Mouse (Mus musculus): ENCODE data around the gene Nsg2. TPM values are rescaled to one million over a fixed set of nuclear protein-coding genes. Genes with fewer than 3 reads are reported as not detected.

Nsg2 gene
- polyA plus RNA-seq, 1 experiment from 2014 or later: 1.9 TPM

DNA sequence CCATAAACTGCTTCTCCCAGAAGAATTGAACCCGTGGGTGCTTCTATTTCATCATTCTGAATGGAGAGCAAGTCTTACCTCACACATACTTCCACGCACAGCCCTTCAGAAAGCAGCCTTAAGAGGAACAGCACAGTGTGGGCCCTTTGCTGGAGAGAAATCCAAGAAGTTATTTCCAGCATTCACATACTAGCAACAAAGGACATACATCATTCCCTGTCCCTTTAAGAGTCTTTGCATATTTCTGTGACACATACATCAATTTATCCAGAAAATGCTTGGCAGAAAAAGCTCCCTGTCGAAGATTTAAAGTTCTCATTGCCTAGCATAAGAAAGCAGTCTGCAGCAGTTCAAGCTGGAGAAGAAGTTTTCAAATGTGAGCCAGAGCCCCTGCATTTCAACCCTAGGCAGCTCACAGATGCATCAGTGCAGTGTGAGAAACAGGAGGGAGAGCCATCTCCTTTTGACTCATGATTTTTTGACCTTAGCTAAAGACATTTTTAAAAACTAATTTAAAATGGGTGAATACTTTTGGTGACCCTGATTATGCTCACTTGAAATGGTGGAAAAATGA is 100.9 kb downstream of the Nsg2 start:
- Histone ChIP-seq H3K27ac (replicated peaks; ENCODE audit: low read depth, low read length) (no peak overlapping the region), H3K4me1 (ENCODE audit: control insufficient read depth, insufficient read depth, low read length) (peaks cover 3% of the 10 kb centered on the region; the same call in 1 of the 2 replicates), H3K9me3 (ENCODE audit: control insufficient read depth, low read length) (no peaks in the 10 kb centered on the region), H3K36me3 (ENCODE audit: control insufficient read depth, insufficient read depth, low read length) (no peaks in the 10 kb centered on the region), H3K4me2 (ENCODE audit: low read depth, severe bottlenecking) (no peak overlapping the region), H3K4me3 (ENCODE audit: low read depth, low read length) (no peak overlapping the region), H3K27me3 (ENCODE audit: control insufficient read depth, insufficient read depth, low read length) (0 out of 2 replicates have a peak, but pooled peaks cover 3% of the 10 kb centered on the region), H3K9ac (ENCODE audit: low read length) (no peak overlapping the region)
- DNase-seq (ENCODE audit: low spot score) (no peak), ATAC-seq (ENCODE audit: insufficient number of reproducible peaks, low FRiP score, low TSS enrichment, low read depth) (no peak)
- WGBS: 63% methylated on average over 3 of the region's 3 CpGs

DNA sequence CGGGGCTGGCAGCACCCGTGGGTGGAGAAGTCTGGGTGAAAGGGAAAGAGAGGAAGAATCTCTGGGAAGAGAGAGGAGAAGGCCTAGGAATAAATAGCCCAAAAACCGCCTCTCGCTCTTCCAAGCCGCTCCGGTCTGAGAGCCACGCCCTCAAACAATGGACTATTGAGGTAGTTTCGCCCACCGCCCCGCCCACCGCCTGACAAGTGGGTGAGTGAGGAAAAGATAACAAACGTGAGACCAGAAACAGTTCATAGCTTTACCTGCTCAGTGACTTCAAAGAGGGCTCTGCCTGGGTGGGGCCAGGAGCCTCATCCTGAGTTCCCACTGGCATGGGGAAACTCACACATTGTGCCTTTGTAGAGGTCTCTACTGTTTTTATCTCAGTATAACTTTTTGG is 102.7 kb downstream of the Nsg2 start:
- H3K4me3 ChIP-seq (ENCODE audit: low read depth, low read length): no peak overlapping the region
- H3K4me2 ChIP-seq (ENCODE audit: low read depth, severe bottlenecking): 0 out of 2 replicates have a peak overlapping the region, but pooled peaks have one; percentile 12
- no peaks in the 10 kb centered on the region for H3K36me3 ChIP-seq (ENCODE audit: control insufficient read depth, insufficient read depth, low read length)
- H3K4me1 ChIP-seq (ENCODE audit: control insufficient read depth, insufficient read depth, low read length): peaks cover 3% of the 10 kb centered on the region; the same call in 1 of the 2 replicates
- H3K27ac ChIP-seq (replicated peaks; ENCODE audit: low read depth, low read length): no peak overlapping the region
- 14% methylated on average over 12 of the region's 12 CpGs for WGBS
- ATAC-seq (ENCODE audit: insufficient number of reproducible peaks, low FRiP score, low TSS enrichment, low read depth) (no peak; the same call in 1 of the 2 replicates), DNase-seq (ENCODE audit: low spot score) (no peak)
- no peak overlapping the region for H3K9ac ChIP-seq (ENCODE audit: low read length)
- H3K9me3 ChIP-seq (ENCODE audit: control insufficient read depth, low read length): no peaks in the 10 kb centered on the region
- 0 out of 2 replicates have a peak, but pooled peaks cover 3% of the 10 kb centered on the region for H3K27me3 ChIP-seq (ENCODE audit: control insufficient read depth, insufficient read depth, low read length)

DNA sequence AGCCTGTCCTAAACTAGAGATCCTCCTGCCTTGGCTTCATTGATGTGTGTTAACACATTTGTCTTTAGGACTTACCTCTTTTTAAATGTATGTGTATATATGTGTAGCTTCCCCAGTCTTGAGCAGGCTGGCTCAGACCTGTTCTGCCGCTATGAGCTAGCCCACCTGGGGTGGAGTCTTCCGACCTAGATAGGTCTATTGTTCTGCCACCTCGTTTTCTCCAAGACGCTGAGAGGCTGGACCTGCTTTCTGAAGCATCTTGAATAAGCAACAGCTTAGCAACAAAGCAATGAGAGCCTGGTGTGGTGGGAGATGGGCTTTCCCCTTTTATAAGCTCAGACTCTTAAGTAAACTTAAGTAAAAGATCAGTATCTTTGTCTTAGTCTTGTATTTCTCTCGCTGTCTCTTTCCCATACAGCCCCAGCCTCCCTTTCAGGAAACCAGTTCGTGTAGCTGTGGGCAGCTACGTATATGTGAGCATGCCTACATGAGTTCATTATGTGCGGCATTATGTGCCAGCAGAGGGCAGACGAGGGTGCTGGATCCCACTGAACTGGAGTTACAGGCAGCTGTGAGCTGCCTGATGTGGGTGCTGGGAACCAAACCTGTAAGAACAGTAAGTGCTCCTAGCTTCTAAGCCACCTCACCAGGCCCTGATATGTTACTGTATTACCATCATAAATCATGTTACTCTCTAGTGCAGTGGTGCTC is 104.3 kb downstream of the Nsg2 start:
- DNase-seq (ENCODE audit: low spot score): no peak
- Histone ChIP-seq H3K9ac (ENCODE audit: low read length) (no peak overlapping the region), H3K27ac (replicated peaks; ENCODE audit: low read depth, low read length) (no peak overlapping the region), H3K4me3 (ENCODE audit: low read depth, low read length) (no peak overlapping the region), H3K9me3 (ENCODE audit: control insufficient read depth, low read length) (no peaks in the 10 kb centered on the region), H3K36me3 (ENCODE audit: control insufficient read depth, insufficient read depth, low read length) (no peaks in the 10 kb centered on the region), H3K4me1 (ENCODE audit: control insufficient read depth, insufficient read depth, low read length) (peaks cover 3% of the 10 kb centered on the region; the same call in 1 of the 2 replicates), H3K27me3 (ENCODE audit: control insufficient read depth, insufficient read depth, low read length) (0 out of 2 replicates have a peak, but pooled peaks cover 3% of the 10 kb centered on the region), H3K4me2 (ENCODE audit: low read depth, severe bottlenecking) (no peak overlapping the region)
- ATAC-seq (ENCODE audit: insufficient number of reproducible peaks, low FRiP score, low TSS enrichment, low read depth): no peak
- 77% methylated on average over 9 of the region's 9 CpGs for whole genome bisulfite sequencing

DNA sequence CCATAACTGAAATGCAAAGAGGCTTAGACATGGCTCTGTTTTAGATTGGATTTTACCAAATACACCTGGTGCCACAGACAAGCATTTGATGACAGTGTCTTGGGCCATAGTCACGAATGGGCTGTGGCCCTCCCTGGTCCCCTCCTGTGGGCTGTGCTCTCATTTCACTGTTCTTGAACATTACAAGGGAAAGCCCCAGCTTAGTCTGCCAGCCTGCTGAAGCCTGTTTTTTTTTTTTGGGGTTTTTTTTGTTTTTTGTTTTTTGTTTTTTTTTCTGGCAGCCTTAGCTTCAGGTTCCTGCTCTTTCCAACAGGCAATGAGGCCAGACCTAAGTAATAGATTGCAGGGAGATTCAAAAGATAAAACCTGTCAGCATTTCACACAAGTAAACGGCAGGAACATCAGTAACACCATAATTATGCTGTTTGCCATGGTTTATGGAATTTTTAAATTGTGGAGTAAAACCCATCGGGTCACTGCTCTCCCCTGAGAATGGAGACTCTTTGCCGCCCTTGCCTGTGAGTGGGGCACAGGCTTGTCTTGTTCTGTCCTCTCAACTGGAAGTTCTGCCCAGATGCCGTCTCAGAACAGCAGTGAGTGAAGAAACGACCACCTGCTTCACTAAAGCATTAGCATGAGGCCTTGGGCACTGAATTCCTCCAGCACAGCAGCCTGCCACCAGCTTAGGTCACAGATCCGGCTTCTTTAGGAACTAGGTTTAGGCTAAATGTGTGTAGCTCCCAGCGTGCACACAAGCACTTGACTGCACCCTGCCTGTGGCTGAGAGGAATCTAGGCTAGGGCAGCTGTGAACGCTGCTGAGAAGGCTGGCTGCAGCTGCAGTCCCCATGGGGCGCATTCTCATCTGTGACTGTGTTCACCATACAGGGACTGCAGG is 105.7 kb downstream of the Nsg2 start:
- no peak overlapping the region for H3K4me3 ChIP-seq (ENCODE audit: low read depth, low read length)
- 0 out of 2 replicates have a peak, but pooled peaks cover 3% of the 10 kb centered on the region for H3K27me3 ChIP-seq (ENCODE audit: control insufficient read depth, insufficient read depth, low read length)
- no peaks in the 10 kb centered on the region for H3K4me1 ChIP-seq (ENCODE audit: control insufficient read depth, insufficient read depth, low read length)
- H3K9ac ChIP-seq (ENCODE audit: low read length): no peak overlapping the region
- no peak for ATAC-seq (ENCODE audit: insufficient number of reproducible peaks, low FRiP score, low TSS enrichment, low read depth)
- H3K27ac ChIP-seq (replicated peaks; ENCODE audit: low read depth, low read length): peak overlapping the region; percentile 49; the same call in 1 of the 2 replicates
- 36% methylated on average over 10 of the region's 10 CpGs for WGBS
- H3K4me2 ChIP-seq (ENCODE audit: low read depth, severe bottlenecking): no peak overlapping the region
- H3K36me3 ChIP-seq (ENCODE audit: control insufficient read depth, insufficient read depth, low read length): no peaks in the 10 kb centered on the region
- peak; percentile 43 for DNase-seq (ENCODE audit: low spot score)
- no peaks in the 10 kb centered on the region for H3K9me3 ChIP-seq (ENCODE audit: control insufficient read depth, low read length)

DNA sequence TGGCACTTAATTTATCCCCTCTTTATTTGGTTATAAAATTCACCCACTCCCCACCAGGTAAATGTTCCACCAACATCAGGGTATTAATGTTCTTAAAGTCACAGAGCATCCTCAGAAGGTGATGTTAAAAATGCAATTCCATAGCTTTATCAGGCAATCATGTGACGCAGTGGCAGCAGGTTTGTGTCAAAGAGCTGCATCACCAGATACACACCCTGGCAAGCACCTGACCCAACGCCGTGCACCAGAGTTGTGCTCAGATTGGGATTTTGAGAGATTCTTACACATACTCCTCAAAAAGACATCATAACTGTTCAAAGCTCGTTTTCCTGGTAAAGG is 106.4 kb downstream of the Nsg2 start:
- H3K9me3 ChIP-seq (ENCODE audit: control insufficient read depth, low read length): no peaks in the 10 kb centered on the region
- ATAC-seq (ENCODE audit: insufficient number of reproducible peaks, low FRiP score, low TSS enrichment, low read depth) (no peak), DNase-seq (ENCODE audit: low spot score) (no peak)
- no peak overlapping the region for H3K9ac ChIP-seq (ENCODE audit: low read length)
- H3K27ac ChIP-seq (replicated peaks; ENCODE audit: low read depth, low read length): no peak overlapping the region
- WGBS: 88% methylated on average over 4 of the region's 4 CpGs
- H3K4me2 ChIP-seq (ENCODE audit: low read depth, severe bottlenecking): no peak overlapping the region
- H3K36me3 ChIP-seq (ENCODE audit: control insufficient read depth, insufficient read depth, low read length): no peaks in the 10 kb centered on the region
- H3K4me3 ChIP-seq (ENCODE audit: low read depth, low read length): no peak overlapping the region
- H3K27me3 ChIP-seq (ENCODE audit: control insufficient read depth, insufficient read depth, low read length): 0 out of 2 replicates have a peak, but pooled peaks cover 3% of the 10 kb centered on the region
- H3K4me1 ChIP-seq (ENCODE audit: control insufficient read depth, insufficient read depth, low read length): no peaks in the 10 kb centered on the region

DNA sequence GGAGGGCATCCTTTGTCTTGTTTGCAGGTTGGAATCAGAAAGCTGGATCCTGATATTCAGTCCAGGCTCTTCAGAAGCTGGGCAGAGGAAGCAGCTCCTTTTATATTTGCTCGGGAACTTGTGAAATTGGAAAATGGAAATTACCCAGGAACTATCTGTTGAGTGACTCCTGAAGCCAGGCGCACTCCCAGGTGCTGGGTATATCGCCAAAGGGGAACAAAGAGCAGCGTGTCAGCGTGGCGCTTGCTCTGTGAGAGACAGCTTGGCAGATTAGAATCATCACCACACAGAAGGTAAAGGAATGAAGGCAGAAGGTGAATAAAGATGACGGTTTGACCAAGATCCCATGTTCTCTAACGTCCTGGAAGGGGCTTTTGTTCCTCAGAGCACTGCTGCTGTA is 108.2 kb downstream of the Nsg2 start:
- DNase-seq (ENCODE audit: low spot score) (no peak), ATAC-seq (ENCODE audit: insufficient number of reproducible peaks, low FRiP score, low TSS enrichment, low read depth) (no peak)
- no peak overlapping the region for H3K27ac ChIP-seq (replicated peaks; ENCODE audit: low read depth, low read length)
- 77% methylated on average over 8 of the region's 8 CpGs for WGBS
- no peak overlapping the region for H3K9ac ChIP-seq (ENCODE audit: low read length)
- no peaks in the 10 kb centered on the region for H3K36me3 ChIP-seq (ENCODE audit: control insufficient read depth, insufficient read depth, low read length)
- H3K4me1 ChIP-seq (ENCODE audit: control insufficient read depth, insufficient read depth, low read length): peaks cover 9% of the 10 kb centered on the region
- H3K27me3 ChIP-seq (ENCODE audit: control insufficient read depth, insufficient read depth, low read length): no peaks in the 10 kb centered on the region
- H3K4me3 ChIP-seq (ENCODE audit: low read depth, low read length): no peak overlapping the region
- H3K4me2 ChIP-seq (ENCODE audit: low read depth, severe bottlenecking): no peak overlapping the region
- H3K9me3 ChIP-seq (ENCODE audit: control insufficient read depth, low read length): no peaks in the 10 kb centered on the region

Other genes with a start within 250 kb of the Nsg2 start
- gene Cpeb4, start 128.3 kb upstream of the Nsg2 start, polyA plus RNA-seq (2014; fragmentation: Nextera tagmentation; extraction: Ambion mirVana): 3.6 and 3.8 TPM in 2 replicates
- 0.12 TPM in 1 of 2 replicates, not detected in the other for gene 4930524B15Rik, start 34.9 kb upstream of the Nsg2 start, polyA plus RNA-seq (2014; fragmentation: Nextera tagmentation; extraction: Ambion mirVana)
- gene Il9r, start 199.8 kb downstream of the Nsg2 start, polyA plus RNA-seq (2014; fragmentation: Nextera tagmentation; extraction: Ambion mirVana): not detected in 2 replicates
- gene Snrnp25, start 205.0 kb downstream of the Nsg2 start, polyA plus RNA-seq (2014; fragmentation: Nextera tagmentation; extraction: Ambion mirVana): 106 and 108 TPM in 2 replicates
- 23.0 and 23.1 TPM in 2 replicates for gene Rhbdf1, start 221.8 kb downstream of the Nsg2 start, polyA plus RNA-seq (2014; fragmentation: Nextera tagmentation; extraction: Ambion mirVana)
- 37.8 and 39.9 TPM in 2 replicates for gene Mpg, start 226.0 kb downstream of the Nsg2 start, polyA plus RNA-seq (2014; fragmentation: Nextera tagmentation; extraction: Ambion mirVana)

Measured in limb, embryonic 11.5 days (tissue).